Mouse (Mus musculus): ENCODE measurements around the gene Osbpl6.

Osbpl6 gene

DNA sequence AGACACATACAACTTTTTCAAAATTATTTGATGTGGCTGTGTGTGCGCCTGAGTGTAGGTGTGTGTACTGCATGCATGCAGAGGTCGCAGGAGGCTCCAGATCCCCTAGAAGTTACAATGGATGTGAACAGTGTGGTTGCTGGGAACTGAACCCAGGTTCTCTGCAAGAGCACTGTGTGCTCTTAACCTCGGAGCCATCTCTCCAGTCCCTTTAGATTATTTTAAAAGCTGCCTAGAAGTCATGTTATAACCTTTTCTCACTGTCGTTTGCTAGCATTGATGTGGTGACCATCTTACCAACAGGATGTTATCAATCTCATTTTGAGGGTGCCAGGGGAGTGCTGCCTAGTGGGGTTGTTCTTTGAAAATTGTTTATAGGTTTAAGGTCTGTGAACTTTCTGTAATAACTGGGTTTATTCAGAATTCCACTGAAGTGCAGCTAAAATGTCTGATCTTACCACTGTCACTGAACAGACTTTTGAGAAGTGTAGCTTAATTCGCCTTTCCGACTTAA is 15.2 kb downstream of the Osbpl6 start:
- DNase-seq (ENCODE audit: low read depth) = peak; percentile 54

DNA sequence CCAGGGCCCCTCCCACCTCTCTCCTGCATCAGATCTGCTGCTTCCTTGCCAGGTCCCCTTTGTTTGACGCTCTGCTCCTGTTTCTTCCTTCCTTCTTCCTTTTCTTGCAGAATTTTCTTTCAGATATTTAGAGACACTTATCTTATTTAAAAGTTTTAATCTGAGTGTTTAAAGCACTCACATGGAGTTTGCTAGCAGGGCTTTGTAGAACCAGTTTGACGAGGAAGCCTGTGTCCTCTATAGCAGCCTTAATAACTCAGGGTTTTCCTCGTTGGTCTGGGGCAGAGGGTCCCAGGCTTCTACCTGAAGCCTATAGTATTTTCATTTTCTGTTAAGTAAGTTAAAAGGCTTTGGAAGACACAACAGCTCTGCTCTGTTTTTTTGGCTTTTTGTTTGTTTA is 20.5 kb downstream of the Osbpl6 start:
- DNase-seq (ENCODE audit: low read depth) = no peak

DNA sequence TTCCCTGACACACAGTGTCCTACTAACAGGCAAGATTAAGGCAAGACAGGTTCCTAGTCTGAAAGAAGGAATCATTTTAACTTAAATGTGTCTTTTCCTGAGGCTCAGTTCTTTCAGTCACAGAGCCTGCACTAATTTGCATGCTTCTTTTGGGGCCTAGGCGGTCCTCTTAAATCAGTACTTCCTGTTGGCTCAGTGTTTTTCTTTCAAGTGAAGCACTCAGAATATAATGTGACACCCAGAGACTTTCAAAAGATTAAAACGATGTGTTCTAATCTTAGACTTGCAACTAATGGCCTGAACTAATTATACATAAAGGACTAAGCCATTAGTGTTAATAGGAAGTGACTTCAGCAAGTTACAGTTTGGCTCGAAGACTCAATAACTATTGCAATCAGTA is 23.0 kb downstream of the Osbpl6 start:
- DNase-seq (ENCODE audit: low read depth) = no peak

DNA sequence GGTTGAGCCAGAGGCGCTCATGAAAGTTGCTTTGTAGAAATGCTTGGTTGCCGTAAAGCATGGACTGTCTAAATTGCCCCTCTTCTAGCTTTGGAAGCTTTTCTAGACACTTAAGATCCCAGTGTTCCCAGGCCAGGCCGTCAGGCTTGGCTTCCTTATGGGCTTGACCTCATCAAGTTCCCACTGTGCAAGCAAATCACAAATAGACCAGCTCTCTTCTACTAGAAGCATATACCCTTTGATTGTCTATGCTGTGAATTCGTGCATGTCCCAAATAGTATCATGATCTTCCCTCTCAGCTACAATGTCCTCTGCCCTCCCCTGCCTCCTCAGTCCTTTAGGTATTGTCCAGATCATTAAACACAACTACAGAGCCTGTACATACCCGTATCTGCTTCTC is 23.5 kb downstream of the Osbpl6 start:
- DNase-seq (ENCODE audit: low read depth) = no peak

DNA sequence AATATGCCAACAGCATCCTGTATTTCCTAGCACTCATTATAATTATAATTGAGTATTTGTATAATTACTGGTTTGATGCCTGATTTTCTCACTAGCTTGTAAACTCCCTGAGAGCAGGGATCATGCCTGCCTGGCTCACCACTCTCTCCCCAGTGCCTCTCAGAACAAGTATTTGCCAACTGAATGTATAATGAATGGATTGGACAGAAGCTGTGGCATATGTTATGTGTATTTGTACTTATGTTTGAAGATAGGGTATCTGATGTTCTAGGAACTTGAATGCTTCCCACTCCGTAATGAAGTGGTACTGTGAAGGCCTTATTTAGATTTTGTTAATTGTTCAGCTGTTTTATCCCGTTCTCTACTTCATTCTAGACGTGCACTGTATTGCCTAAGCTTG is 24.2 kb downstream of the Osbpl6 start:
- no peak for DNase-seq (ENCODE audit: low read depth)

DNA sequence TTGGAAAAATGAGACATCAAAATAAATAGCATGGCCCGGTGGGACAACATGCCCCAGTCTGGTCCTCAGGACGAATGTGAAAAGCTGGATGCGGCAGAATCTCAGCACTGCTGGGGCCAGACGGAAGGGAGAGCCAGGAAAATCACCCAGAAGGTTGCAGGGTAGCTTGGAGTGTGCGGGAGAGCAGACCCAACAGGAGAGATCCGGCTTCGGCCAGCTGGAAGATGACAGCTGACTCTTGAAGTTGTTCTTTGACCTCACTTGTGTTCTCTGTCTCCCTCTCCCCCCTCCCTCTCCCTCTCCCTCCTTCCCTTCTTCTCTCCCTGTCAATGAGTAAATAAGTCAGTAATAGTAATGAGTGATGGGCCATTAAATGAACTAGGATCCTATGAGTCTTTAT is 27.9 kb downstream of the Osbpl6 start:
- no peak for DNase-seq (ENCODE audit: low read depth)

DNA sequence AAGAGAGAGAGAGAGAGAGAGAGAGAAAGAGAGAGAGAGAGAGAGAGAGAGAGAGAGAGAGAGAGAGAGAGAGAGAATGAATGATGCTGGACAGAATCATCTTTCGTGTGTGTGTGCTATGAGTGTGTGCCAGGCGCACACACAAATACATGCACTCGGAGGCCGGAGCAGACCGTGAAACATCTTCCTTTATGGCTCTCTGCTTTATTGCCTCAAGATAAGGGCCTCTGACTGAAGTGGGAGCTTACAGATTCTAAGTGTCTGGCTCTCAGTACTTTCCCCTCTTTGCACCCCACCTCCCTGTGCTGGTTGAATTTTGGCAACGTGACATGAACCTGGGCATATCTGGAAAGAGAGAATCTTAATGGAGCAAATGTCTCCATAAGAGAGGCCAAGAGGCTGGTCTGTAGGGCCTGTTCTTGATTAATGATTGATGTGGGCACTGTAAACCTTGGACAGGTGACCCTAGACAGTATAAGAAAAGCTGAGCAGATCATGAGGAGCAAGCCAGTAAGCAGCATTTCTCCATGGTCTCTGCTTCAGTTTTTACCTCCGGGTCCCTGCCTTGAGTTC is 29.4 kb downstream of the Osbpl6 start:
- DNase-seq (ENCODE audit: low read depth) = no peak

DNA sequence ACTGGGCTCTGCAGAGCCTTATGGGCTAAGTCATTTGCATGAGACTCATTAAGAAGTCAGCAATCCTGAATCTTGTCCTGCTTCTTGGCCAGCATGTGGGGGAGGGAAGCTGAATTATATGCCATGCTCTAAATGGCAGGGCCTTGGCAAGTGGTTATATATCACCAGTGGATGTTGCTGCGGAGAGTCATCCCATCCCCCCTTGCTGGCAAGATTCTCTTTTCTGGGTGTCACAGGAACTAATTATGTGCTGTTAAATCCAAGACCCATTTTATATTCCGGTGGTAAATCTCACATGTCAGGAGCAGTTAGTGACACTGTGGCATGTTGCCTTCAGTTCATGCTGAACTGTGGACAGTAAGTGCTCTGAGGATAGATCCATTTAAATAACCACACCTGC is 31.1 kb downstream of the Osbpl6 start:
- DNase-seq (ENCODE audit: low read depth) = no peak

DNA sequence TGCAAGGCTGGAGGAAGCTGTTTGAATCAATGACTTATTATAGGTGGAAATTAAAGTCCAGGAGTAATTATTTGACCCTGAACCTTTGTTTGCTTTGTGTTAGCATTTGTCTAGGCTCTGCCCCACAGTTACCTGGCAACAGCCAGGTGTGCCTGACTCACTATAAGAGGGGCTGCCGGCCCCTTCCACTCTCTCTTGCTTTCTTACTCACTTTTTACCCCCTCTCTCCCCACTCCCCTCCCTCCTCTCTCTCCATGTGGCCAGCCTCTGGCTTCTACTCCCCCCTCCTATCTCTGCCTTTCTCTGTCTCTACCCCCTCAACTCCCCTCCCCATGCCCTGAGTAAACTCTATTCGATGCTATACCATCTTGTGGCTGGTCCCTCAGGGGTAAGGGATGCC is 33.2 kb downstream of the Osbpl6 start:
- DNase-seq (ENCODE audit: low read depth) = no peak

DNA sequence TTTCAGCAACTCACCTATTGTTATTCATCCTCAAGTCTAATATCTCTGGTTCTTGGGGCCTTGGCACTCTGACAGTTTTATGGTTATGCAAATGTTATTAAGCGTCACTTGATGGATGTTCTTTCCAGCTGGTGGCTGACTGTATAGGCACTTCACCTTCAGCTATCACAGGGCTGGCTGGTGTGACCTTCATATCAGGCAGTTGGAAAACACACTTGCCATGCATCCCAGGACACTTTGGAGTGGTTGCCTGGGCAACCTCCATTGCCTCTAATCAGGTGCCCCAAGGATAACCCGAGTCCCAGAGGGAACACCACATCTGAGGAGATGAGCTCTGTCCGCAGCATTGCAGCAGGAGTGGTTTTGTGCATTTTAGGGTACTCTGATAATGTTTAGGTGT is 35.8 kb downstream of the Osbpl6 start:
- no peak for DNase-seq (ENCODE audit: low read depth)

DNA sequence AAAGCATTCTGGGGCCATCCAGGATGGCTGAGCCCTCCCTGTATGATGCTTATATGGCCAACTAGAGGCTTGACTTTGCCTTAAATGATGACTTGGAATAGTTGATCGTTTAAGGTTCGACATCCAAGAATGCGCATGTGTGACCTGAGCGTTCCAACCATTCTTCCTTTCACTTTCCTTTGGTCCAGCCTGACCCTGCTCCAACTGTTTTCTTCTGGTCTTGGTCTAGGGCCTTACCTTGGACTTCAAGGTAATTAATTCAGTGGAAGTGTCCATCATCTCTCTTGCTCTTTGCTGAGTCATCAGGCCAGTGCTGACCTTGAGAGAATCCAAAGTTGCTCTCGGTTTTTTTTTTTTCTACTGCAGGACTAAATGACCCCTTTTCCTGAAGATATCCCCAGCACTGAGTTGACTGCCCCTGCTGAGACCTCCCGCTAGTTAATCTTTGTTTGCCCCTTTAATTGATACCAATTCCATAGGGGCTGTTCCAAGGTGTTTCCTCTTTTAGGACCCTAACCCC is 43.6 kb downstream of the Osbpl6 start:
- DNase-seq (ENCODE audit: low read depth) = no peak

DNA sequence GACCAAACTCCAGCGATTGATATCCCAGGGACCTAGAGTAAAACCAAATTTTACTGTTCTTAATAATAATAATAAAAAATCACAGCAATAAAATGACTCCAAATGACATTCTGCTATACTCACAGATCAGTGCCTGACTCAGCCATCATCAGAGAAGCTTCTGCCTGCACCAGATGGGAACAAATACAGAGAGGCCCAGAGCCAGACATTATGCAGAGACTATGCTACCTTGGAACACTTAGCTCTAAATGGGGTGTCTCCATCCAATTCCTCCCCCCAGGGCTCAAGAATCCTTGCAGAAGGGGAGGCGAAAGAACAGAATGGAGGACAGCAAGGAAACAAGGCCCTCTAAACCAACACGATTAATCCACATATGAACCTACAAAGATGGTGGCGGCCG is 60.4 kb downstream of the Osbpl6 start:
- no peak for DNase-seq (ENCODE audit: low read depth)

DNA sequence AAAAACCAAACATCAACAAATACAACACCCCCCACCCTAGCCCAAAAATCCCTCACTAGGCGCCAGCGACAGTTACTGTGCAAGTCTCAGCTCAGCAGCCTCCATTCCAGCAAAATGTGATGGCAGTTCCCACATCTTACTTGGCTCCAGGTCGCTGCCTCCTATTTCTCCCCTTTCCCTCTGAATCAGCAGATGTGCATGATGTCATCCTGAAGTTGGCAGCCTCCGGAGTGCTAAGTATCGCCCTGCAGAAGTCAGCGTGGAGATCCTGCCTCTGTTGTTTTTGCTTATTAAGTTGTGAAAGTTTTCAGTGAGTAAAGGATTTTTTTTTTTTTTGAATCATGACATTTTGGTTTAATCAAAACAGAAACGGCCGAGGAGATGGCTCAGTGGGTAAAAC is 61.9 kb downstream of the Osbpl6 start:
- no peak for DNase-seq (ENCODE audit: low read depth)

DNA sequence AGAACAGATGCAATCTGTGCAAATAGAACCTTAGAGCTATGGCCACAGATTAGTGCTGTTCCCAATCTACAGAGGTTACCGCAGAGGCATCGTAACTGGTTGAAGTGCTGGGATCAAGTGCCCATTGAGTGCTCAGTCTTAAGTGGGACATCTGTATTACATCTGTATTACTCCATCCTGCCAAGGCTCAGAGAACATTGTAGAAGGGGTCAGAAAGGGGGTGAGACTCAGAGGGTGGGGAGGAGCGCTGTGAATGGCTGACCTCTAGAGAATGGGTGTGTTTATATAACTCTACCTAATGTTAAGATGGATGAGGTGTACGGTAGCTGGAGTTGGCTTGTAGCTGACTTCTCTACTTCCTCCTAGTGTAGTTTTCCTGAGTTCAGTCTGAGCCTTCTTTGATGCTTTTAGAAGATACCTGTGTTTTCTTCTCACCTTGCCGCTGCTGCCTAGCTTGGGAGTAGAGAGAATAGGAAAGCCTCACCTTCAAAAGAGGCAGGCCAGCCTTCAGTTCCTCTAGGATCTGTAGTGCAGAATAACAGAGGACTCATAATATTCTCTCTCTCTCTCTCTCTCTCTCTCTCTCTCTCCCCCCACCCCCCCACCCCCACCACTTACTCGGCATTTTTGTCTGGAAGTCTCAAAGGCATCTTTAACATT is 62.9 kb downstream of the Osbpl6 start:
- no peak for DNase-seq (ENCODE audit: low read depth)

DNA sequence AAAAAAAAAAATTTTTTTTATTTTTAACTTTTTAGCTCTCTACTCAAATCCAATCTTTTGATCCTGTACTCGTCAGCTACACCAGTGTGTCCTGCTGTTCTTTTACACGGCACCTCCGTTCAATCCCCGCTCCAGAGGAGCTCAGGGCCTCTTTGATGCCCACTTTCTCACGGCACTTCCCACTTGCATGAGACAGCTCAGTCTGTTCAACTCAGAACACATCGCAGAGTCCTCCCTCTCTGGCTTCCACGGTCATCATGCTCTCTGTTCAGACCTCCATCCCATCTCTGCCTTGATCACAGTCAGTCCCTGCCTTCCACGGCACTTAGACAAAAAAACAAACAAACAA is 63.4 kb downstream of the Osbpl6 start:
- DNase-seq (ENCODE audit: low read depth) = no peak

DNA sequence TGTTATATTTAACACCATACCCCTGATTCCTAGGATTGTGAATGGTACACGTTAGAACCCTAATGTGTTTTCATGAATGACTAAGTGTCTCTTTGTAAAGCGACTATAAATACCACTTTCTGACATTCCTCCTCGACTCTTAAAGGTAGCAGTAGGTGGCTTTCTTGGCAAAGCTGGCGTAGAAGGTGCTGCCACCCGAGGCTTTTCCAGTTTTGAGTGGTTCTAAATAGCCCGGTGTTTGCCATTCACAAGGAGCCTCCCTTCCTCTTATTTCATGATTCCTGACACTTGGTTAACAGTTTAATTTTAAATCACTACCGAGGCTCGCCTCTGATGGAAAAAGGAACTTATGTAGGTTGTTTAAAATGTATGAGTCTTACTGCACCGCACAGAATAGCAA is 64.1 kb downstream of the Osbpl6 start:
- no peak for DNase-seq (ENCODE audit: low read depth)

DNA sequence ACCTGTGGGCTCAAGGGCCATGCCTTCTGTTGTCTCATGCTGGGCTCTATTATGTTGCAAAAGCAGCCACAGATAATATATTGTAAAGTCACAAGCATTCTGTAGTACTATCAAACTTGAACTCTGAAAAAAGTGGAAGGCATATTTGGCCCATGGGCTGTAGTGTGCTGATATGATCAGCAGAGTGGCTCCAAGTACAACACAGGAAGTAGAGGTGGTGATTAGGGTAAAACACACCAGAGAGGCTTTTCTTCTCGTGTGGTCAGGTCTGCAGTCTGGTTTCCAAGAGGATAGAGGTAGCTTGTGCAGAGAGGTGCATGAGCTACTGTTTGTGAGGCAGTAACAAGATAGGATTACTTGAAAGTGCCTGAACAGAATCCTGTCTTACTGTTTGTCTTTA is 69.5 kb downstream of the Osbpl6 start:
- no peak for DNase-seq (ENCODE audit: low read depth)

DNA sequence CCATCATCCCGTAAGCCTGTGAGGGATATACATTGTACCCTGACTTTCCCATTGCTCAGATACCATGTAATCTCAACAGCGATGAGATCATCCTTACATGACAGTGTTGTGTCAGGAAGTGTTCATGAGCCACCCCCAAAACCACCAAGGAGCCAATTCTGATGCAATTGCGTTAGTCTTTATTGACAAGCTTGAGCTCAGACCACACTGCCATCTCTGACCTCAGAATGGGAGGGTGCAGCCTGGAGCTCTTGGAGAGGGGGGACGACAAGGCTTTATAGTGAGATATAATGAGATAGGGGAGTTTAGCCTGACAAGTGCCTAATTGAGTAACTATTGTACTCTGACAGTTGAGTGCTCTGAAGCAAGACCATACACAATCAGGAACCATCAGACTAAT is 82.5 kb downstream of the Osbpl6 start:
- no peak for DNase-seq (ENCODE audit: low read depth)

DNA sequence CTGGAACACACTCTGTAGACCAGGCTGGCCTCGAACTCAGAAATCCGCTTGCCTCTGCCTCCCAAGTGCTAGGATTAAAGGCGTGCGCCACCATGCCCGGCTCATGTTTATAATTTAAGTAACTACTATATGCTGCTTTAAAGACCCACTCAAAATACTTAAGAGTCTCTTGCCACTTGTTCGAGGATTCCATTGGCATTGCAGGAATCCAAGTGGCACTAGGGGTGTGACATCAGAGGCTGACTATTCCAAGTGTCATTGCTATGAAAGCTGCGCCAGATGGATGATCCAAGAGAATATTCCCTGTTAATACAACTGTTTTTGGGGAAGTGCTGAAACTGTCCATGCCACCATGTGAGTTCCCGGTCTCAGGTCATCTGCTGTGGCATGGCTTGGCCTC is 83.9 kb downstream of the Osbpl6 start:
- no peak for DNase-seq (ENCODE audit: low read depth)

DNA sequence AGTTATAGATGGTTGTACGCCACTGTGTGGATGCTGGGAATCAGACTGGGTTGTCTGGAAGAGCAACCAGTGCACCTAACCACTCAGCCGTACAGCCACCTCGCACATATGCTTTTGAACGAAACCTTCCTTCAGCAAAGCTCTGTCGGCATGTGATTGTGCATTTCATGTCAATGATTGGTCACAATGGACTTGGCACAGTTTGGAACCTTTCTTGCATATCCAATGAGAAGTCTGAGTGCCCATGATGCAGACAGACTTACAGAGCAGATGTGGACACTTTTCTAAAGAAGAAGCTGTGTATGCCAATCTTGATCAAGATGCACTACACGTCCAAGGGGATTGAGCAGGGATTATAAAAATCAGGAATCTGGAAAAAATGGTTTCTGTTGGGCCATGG is 85.1 kb downstream of the Osbpl6 start:
- no peak for DNase-seq (ENCODE audit: low read depth)

DNA sequence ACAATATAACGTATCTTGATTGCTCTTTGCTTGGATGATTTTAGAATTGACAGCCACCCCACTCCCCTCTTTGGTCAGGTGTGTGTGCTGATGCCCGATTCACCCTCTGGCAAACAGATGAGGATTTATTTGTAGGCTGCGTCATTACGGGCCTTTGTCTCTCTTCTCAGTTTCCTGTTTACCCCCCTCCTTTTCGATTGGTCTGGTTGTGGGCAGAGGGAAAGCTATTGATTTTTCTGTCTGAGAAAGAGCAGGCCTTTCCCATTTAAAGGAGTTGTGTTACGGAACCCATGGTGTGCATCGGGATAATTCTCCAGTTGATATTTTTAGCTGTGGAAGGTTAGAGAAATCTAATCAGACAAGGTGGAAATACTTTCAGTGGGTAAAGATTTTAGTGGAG is 85.9 kb downstream of the Osbpl6 start:
- DNase-seq (ENCODE audit: low read depth) = no peak

DNA sequence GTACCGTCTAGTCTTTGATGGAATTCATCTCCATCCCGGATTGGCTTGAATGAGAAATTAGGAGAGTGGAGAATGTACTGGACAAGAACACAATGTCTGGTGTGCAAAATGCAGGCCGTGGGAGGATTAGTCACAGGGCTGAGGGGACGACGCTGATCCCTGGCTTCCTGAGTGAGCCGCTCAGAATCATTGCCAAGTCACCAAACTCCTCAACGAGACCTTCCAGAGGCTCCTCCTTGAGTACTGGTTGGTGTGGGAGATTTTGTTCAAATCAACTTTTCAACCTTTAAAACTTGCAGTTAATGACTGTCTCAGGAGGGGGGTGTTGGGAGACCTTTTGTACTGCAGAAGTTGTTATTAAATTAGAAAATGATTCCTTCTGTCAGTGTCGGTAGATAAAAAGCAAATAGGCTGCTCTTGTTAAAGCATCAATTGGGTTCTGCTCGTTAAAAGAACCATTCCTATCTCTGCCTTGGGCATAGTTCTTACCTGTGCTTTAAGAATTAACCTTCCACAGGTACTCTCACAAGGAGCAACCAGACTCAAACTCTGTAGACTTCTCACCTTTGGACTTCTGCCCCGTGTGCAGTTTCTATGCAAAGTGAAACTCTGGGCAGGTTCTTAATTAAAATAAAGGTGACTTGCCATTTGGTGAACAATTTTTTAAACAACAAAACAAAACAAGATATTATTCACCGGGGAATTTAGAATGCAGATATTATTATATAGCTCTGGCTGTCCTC is 89.9 kb downstream of the Osbpl6 start:
- DNase-seq (ENCODE audit: low read depth) = no peak

DNA sequence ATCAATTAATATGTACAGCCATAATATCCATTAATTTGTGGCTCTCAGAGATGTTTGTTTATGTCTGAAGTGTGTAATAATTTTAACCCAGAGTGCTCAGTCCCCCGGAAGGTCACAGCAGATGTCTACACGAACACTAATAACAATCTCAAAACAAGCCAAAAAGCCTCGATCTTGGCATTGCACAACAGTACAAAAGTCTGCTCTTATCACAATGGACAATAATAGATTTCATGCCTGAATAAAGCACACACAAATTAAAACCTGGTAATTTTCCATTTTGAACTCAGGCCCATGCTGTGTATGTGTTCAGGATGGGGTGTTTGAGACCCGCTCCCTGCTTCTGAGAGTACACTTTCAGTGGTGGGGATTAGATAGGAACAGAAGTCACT is 90.4 kb downstream of the Osbpl6 start:
- no peak for DNase-seq (ENCODE audit: low read depth)

Data from naive thymus-derived CD4-positive, alpha-beta T cell, adult 2 months (primary cell).